Mouse (Mus musculus) bone marrow macrophage, adult 2 months (primary cell): ENCODE data around the gene Apoa5. TPM values are rescaled to one million over a fixed set of nuclear protein-coding genes. Genes with fewer than 3 reads are reported as not detected.

Experiments
- H3K27ac ChIP-seq: 2 replicates; pipeline ENCODE4 v1.5.1; 2012; ENCODE audit warnings: low read depth, low read length; ENCODE audit not compliant: insufficient read depth
- H3K4me1 ChIP-seq: 2 replicates; pipeline ENCODE4 v1.6.1; 2012; ENCODE audit warnings: low read length; ENCODE audit not compliant: control insufficient read depth, insufficient read depth
- H3K4me3 ChIP-seq: 2 replicates; pipeline ENCODE4 v1.5.1; 2012; ENCODE audit warnings: mild to moderate bottlenecking, low read length, moderate library complexity; ENCODE audit not compliant: insufficient read depth
- CTCF ChIP-seq: IDR thresholded peaks from 2 replicates; pipeline ENCODE4 v1.5.1; 2012; ENCODE audit warnings: low read depth, mild to moderate bottlenecking, low read length, moderate library complexity
- POLR2A ChIP-seq: IDR thresholded peaks from 2 replicates; pipeline ENCODE4 v1.6.1; 2012; ENCODE audit warnings: mild to moderate bottlenecking, low read depth, low read length, borderline replicate concordance
- polyA plus RNA-seq: library from polyadenylated mRNA; stranded (reverse); fragments of >200 nt; gene quantifications from 2 replicates; pipeline ENCODE4 v1.2.4, GENCODE M21; 2012; ENCODE audit not compliant: missing spikeins, insufficient read depth, insufficient read length

Apoa5 gene
- polyA plus RNA-seq, 1 experiment, result not detected

GRCm38 (mm10) chr9:46259111-46259510, 9.3 kb upstream of the Apoa5 start:
- H3K4me3 ChIP-seq, result no peak overlapping the region
- H3K4me1 ChIP-seq, result peaks cover 20% of the 10 kb centered on the region
- no peak overlapping the region for H3K27ac ChIP-seq
- no peak for TF ChIP-seq POLR2A
- TF ChIP-seq CTCF, result no peak

GRCm38 (mm10) chr9:46261131-46261530, 7.3 kb upstream of the Apoa5 start:
- TF ChIP-seq POLR2A (no peak), CTCF (no peak)

GRCm38 (mm10) chr9:46269125-46269524, 692 bp downstream of the Apoa5 start:
- Histone ChIP-seq H3K27ac (no peak overlapping the region), H3K4me1 (peaks cover 6% of the 10 kb centered on the region), H3K4me3 (no peak overlapping the region)
- TF ChIP-seq CTCF, result no peak
- no peak for TF ChIP-seq POLR2A

More at GRCm38 (mm10) chr9:46261131-46261530, 7.3 kb upstream of the Apoa5 start:
- H3K27ac ChIP-seq, result no peak overlapping the region
- H3K4me3 ChIP-seq, result no peak overlapping the region
- peaks cover 20% of the 10 kb centered on the region for H3K4me1 ChIP-seq

- Histone ChIP-seq H3K4me1 (peaks cover 9% of the 10 kb centered on the region), H3K27ac (no peak overlapping the region), H3K4me3 (no peak overlapping the region)
- TF ChIP-seq POLR2A (no peak), CTCF (no peak)
Observed at GRCm38 (mm10) chr9:46270782-46271181, 2.3 kb downstream of the Apoa5 start.

GRCm38 (mm10) chr9:46272070-46272469, 3.6 kb downstream of the Apoa5 start:
- peaks cover 9% of the 10 kb centered on the region for H3K4me1 ChIP-seq
- H3K27ac ChIP-seq, result no peak overlapping the region
- H3K4me3 ChIP-seq, result no peak overlapping the region
- TF ChIP-seq POLR2A (no peak), CTCF (no peak)

GRCm38 (mm10) chr9:46272677-46273454, 4.4 kb downstream of the Apoa5 start, which contains the start of gene Zpr1:
Gene Zpr1 (plus strand): TSS chr9:46273064.
- peak within 1 kb of the TSS; percentile 86 for H3K4me3 ChIP-seq
- TF ChIP-seq CTCF, result no peak; the same call in 1 of the 2 replicates
- peak; percentile 92 for TF ChIP-seq POLR2A
- peaks cover 9% of the 10 kb centered on the region for H3K4me1 ChIP-seq
- H3K27ac ChIP-seq, result peak within 1 kb of the TSS; percentile 43

GRCm38 (mm10) chr9:46274494-46274893, 6.1 kb downstream of the Apoa5 start:
- no peak for TF ChIP-seq POLR2A
- Histone ChIP-seq H3K27ac (no peak overlapping the region), H3K4me1 (peaks cover 9% of the 10 kb centered on the region), H3K4me3 (peak overlapping the region; percentile 86)

- peak; percentile 14; the same call in 1 of the 2 replicates for TF ChIP-seq CTCF
- peak; percentile 41 for TF ChIP-seq POLR2A
- Histone ChIP-seq H3K4me3 (peak within 1 kb of the TSS; percentile 85), H3K27ac (peak within 1 kb of the TSS; percentile 50), H3K4me1 (peaks cover 11% of the 10 kb centered on the region)
Observed at GRCm38 (mm10) chr9:46282631-46283436, 14.4 kb downstream of the Apoa5 start, which contains the start of gene Bud13. Gene Bud13 (plus strand): TSS chr9:46283008.

- Histone ChIP-seq H3K4me1 (no peaks in the 10 kb centered on the region), H3K4me3 (no peak overlapping the region), H3K27ac (no peak overlapping the region)
- TF ChIP-seq CTCF (no peak), POLR2A (no peak)
Observed at GRCm38 (mm10) chr9:46298381-46298780, 29.9 kb downstream of the Apoa5 start.

- H3K27ac ChIP-seq, result no peak overlapping the region
- TF ChIP-seq POLR2A (no peak), CTCF (no peak)
- H3K4me1 ChIP-seq, result no peaks in the 10 kb centered on the region
- no peak overlapping the region for H3K4me3 ChIP-seq
Observed at GRCm38 (mm10) chr9:46302142-46302541, 33.7 kb downstream of the Apoa5 start.

GRCm38 (mm10) chr9:46309121-46309520, 40.7 kb downstream of the Apoa5 start:
- no peak for TF ChIP-seq POLR2A
- no peak for TF ChIP-seq CTCF
- Histone ChIP-seq H3K4me3 (no peak overlapping the region), H3K4me1 (no peaks in the 10 kb centered on the region), H3K27ac (no peak overlapping the region)
